Mouse (Mus musculus): ENCODE data around the gene Nr1h3. TPM values are rescaled to one million over a fixed set of nuclear protein-coding genes. Genes with fewer than 3 reads are reported as not detected.

Nr1h3 gene
- 0.27 and 0.56 TPM in 2 replicates for polyA plus RNA-seq (2012)

- TF ChIP-seq GATA1 (IDR thresholded peaks at IDR 0.05; ENCODE audit: low read length), result no peak
Observed at GRCm38 (mm10) chr2:91202222-91202971, at the start of gene Nr1h3, which contains the start of gene Acp2. Gene Nr1h3 (minus strand): TSS chr2:91202834. Gene Acp2 (plus strand): TSS chr2:91202885.

GRCm38 (mm10) chr2:91252001-91252400 is 49.4 kb upstream of the Nr1h3 start:
- no peak for TF ChIP-seq GATA1 (IDR thresholded peaks at IDR 0.05; ENCODE audit: low read length)

- no peak for TF ChIP-seq GATA1 (IDR thresholded peaks at IDR 0.05; ENCODE audit: low read length)
Observed at GRCm38 (mm10) chr2:91248366-91248765, 45.7 kb upstream of the Nr1h3 start.

GRCm38 (mm10) chr2:91244557-91245228 is 42.1 kb upstream of the Nr1h3 start:
- no peak for TF ChIP-seq GATA1 (IDR thresholded peaks at IDR 0.05; ENCODE audit: low read length)

GRCm38 (mm10) chr2:91243416-91243815 is 40.8 kb upstream of the Nr1h3 start:
- TF ChIP-seq GATA1 (IDR thresholded peaks at IDR 0.05; ENCODE audit: low read length), result no peak

- TF ChIP-seq GATA1 (IDR thresholded peaks at IDR 0.05; ENCODE audit: low read length), result no peak
Observed at GRCm38 (mm10) chr2:91242547-91242946, 39.9 kb upstream of the Nr1h3 start.

GRCm38 (mm10) chr2:91236601-91237510 is 34.2 kb upstream of the Nr1h3 start, which contains the start of gene Ddb2:
Gene Ddb2 (minus strand): TSS chr2:91236982.
- no peak for TF ChIP-seq GATA1 (IDR thresholded peaks at IDR 0.05; ENCODE audit: low read length)

GRCm38 (mm10) chr2:91229735-91230134 is 27.1 kb upstream of the Nr1h3 start:
- TF ChIP-seq GATA1 (IDR thresholded peaks at IDR 0.05; ENCODE audit: low read length), result no peak

- TF ChIP-seq GATA1 (IDR thresholded peaks at IDR 0.05; ENCODE audit: low read length), result no peak
Observed at GRCm38 (mm10) chr2:91223614-91224013, 21.0 kb upstream of the Nr1h3 start.

GRCm38 (mm10) chr2:91220501-91220900 is 17.9 kb upstream of the Nr1h3 start:
- TF ChIP-seq GATA1 (IDR thresholded peaks at IDR 0.05; ENCODE audit: low read length), result no peak

GRCm38 (mm10) chr2:91217032-91217431 is 14.4 kb upstream of the Nr1h3 start:
- TF ChIP-seq GATA1 (IDR thresholded peaks at IDR 0.05; ENCODE audit: low read length), result no peak

GRCm38 (mm10) chr2:91213311-91213710 is 10.7 kb upstream of the Nr1h3 start:
- TF ChIP-seq GATA1 (IDR thresholded peaks at IDR 0.05; ENCODE audit: low read length), result no peak

GRCm38 (mm10) chr2:91206254-91206775 is 3.7 kb upstream of the Nr1h3 start:
- no peak for TF ChIP-seq GATA1 (IDR thresholded peaks at IDR 0.05; ENCODE audit: low read length)

GRCm38 (mm10) chr2:91202972-91203656 is 480 bp upstream of the Nr1h3 start:
- TF ChIP-seq GATA1 (IDR thresholded peaks at IDR 0.05; ENCODE audit: low read length), result no peak

- no peak for TF ChIP-seq GATA1 (IDR thresholded peaks at IDR 0.05; ENCODE audit: low read length)
Observed at GRCm38 (mm10) chr2:91198888-91199287, 3.7 kb downstream of the Nr1h3 start.

All from G1E-ER4 (cell line).